Mouse (Mus musculus) retina, postnatal 7 days (tissue): Measurements from ENCODE around the gene Agrp.

Experiments
- DNase-seq: peaks from one replicate; pipeline ENCODE4 v3.0.0-alpha.2; 2012; ENCODE audit warnings: low read depth, low spot score

Gene Agrp

DNA sequence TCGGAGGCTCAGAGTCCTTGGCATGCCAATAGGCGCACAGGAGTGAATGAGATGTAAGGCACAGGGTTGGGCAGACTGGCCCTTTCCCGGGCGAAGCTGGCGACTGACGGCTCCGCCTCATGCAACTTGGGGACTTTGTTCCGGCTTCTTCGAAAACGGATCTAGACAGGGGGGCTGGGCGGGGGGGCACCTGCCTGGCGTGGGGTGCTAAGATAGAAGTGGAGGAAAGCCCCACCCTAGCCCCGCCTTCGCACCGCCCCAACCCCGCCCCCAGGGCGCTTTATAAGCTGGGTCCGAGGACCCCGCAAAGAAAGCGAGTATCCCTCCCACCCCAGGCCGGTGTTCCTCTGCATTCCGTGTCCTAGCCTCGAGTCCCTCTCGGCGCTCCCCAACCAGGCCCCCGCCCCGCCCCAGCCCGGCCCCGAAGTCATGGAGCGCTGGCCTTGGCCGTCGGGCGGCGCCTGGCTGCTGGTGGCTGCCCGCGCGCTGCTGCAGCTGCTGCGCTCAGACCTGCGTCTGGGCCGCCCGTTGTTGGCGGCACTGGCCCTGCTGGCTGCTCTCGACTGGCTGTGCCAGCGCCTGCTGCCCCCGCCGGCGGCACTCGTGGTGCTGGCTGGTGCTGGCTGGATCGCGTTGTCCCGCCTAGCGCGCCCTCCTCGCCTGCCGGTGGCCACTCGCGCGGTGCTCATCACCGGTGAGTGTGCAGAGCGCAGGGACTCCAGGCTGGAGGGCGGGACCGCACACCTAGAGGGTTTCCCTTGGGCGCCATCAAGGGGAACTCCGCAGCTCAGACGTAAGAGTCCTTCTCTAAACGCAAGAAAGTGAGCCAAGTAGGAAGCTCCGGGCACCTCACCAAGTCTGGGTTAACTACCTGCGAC lies 118.5 kb downstream of the Agrp start, which contains the start of gene Hsd11b2:
Gene Hsd11b2 (plus strand): TSS at position 320 of the 878 bp plus-strand sequence.
- DNase-seq = no peak

GRCm38 (mm10) chr8:105517346-105517745 lies 119.8 kb downstream of the Agrp start:
- no peak for DNase-seq
